Mouse (Mus musculus) neural tube, embryonic 13.5 days (tissue): ENCODE results near the gene Atp4a. TPM values are rescaled to one million over a fixed set of nuclear protein-coding genes. Genes with fewer than 3 reads are reported as not detected.
"Not testable (repeated sequence)": the region's sequence is repeated elsewhere in the genome, so short reads cannot be mapped to it uniquely, and the experiment has no call there.

Source experiments
- ATAC-seq: fragments of 200-750 bp; cut with Nextera tagmentation; 2 replicates; pipeline ENCODE4 v1.8.0; 2017; ENCODE audit warnings: low read depth, mild to moderate bottlenecking, moderate TSS enrichment, moderate library complexity
- H3K27ac ChIP-seq: fragments of 300-500 bp; sonication (generic); replicated peaks from 2 replicates; pipeline ENCODE4 v1.5.1; 2015; ENCODE audit warnings: moderate library complexity, mild to moderate bottlenecking, inconsistent platforms
- H3K27me3 ChIP-seq: fragments of 300-500 bp; sonication (generic); 2 replicates; pipeline ENCODE4 v1.6.1; 2015; ENCODE audit warnings: mild to moderate bottlenecking, inconsistent platforms
- H3K36me3 ChIP-seq: fragments of 300-500 bp; sonication (generic); 2 replicates; pipeline ENCODE4 v1.6.1; 2015; ENCODE audit warnings: mild to moderate bottlenecking, inconsistent platforms
- H3K4me1 ChIP-seq: fragments of 300-500 bp; sonication (generic); replicated peaks from 2 replicates; pipeline ENCODE4 v1.6.1; 2015; ENCODE audit warnings: inconsistent platforms
- H3K4me2 ChIP-seq: fragments of 300-500 bp; sonication (generic); 2 replicates; pipeline ENCODE4 v1.6.1; 2015; ENCODE audit warnings: inconsistent platforms, mild to moderate bottlenecking, moderate library complexity
- H3K4me3 ChIP-seq: fragments of 300-500 bp; sonication (generic); 2 replicates; pipeline ENCODE4 v1.5.1; 2015; ENCODE audit warnings: mild to moderate bottlenecking, inconsistent platforms
- H3K9ac ChIP-seq: fragments of 300-500 bp; sonication (generic); 2 replicates; pipeline ENCODE4 v1.6.1; 2015; ENCODE audit warnings: moderate library complexity, mild to moderate bottlenecking, inconsistent platforms
- H3K9me3 ChIP-seq: fragments of 300-500 bp; sonication (generic); 2 replicates; pipeline ENCODE4 v1.6.1; 2016; ENCODE audit warnings: inconsistent platforms
- WGBS: fragments of 180-500 bp; shearing (Covaris S2); methylation state at CpG from one replicate; pipeline ENCODE4 v1.1.7; 2015; 5-methylcytosine and 5-hydroxymethylcytosine counted together
- polyA plus RNA-seq: library from polyadenylated mRNA; unstranded; fragments of >200 nt; fragmentation: Nextera tagmentation; extraction: Ambion mirVana; gene quantifications from 2 replicates; pipeline ENCODE4 v1.2.1, GENCODE M21; 2015

Atp4a gene
- polyA plus RNA-seq, 1 experiment from 2014 or later, result 1.6 TPM

GRCm38 (mm10) chr7:30707441-30707840 is 4.6 kb upstream of the Atp4a start:
- Histone ChIP-seq H3K4me1 (no peaks in the 10 kb centered on the region), H3K4me3 (no peak overlapping the region), H3K27ac (no peak overlapping the region), H3K4me2 (no peak overlapping the region), H3K9ac (no peak overlapping the region), H3K9me3 (no peaks in the 10 kb centered on the region), H3K36me3 (no peaks in the 10 kb centered on the region), H3K27me3 (no peaks in the 10 kb centered on the region; the same call in 1 of the 2 replicates)
- ATAC-seq, result no peak
- WGBS, result 94% methylated on average over 1 of the region's 1 CpGs

DNA sequence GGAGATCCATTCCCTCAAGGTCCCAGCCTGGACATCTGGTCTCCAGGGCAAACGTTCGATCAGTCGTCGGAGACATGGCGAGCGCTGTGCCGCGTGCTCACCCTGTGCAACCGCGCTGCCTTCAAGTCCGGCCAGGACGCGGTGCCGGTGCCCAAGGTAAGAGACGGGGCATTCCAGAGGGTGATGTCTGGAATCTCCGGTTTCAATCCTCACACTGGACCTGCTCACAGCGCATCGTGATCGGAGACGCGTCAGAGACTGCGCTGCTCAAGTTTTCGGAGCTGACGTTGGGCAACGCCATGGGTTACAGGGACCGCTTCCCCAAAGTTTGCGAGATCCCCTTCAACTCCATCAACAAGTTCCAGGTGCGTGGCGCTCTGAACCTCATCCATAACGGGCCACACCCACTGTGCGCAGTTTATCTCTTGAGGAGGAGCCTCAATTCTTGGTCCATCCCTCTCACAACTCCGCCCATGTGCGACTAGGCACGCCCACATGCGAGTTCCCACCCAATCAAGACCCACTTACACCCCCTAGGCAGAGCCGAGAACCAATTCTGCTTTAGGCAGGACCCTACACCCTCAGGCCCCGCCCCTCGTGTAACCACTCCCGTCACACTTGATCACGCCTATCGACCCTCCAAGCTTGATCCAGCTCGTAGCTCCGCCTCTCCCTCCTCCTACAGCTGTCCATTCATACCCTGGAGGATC is 5.2 kb downstream of the Atp4a start:
- Histone ChIP-seq H3K27ac (no peak overlapping the region), H3K4me1 (peaks cover 11% of the 10 kb centered on the region), H3K36me3 (no peaks in the 10 kb centered on the region), H3K4me3 (peak overlapping the region; percentile 33), H3K27me3 (peaks cover 51% of the 10 kb centered on the region), H3K9me3 (no peaks in the 10 kb centered on the region), H3K9ac (0 out of 2 replicates have a peak overlapping the region, but pooled peaks have one; percentile 38), H3K4me2 (peak overlapping the region; percentile 57)
- ATAC-seq, result peak; percentile 92
- 3% methylated on average over 43 of the region's 43 CpGs for WGBS

- H3K4me1 ChIP-seq, result peaks cover 11% of the 10 kb centered on the region
- H3K36me3 ChIP-seq, result no peaks in the 10 kb centered on the region
- peak overlapping the region; percentile 57 for H3K4me2 ChIP-seq
- no peak overlapping the region for H3K27ac ChIP-seq
- H3K4me3 ChIP-seq, result peak overlapping the region; percentile 33
- no peak; the same call in 1 of the 2 replicates for ATAC-seq
- 0 out of 2 replicates have a peak overlapping the region, but pooled peaks have one; percentile 38 for H3K9ac ChIP-seq
- peaks cover 51% of the 10 kb centered on the region for H3K27me3 ChIP-seq
- no peaks in the 10 kb centered on the region for H3K9me3 ChIP-seq
- 10% methylated on average over 14 of the region's 14 CpGs for WGBS
Observed at GRCm38 (mm10) chr7:30717716-30718046, 5.7 kb downstream of the Atp4a start.

GRCm38 (mm10) chr7:30719669-30720068 is 7.7 kb downstream of the Atp4a start:
- WGBS, result 96% methylated on average over 5 of the region's 5 CpGs

DNA sequence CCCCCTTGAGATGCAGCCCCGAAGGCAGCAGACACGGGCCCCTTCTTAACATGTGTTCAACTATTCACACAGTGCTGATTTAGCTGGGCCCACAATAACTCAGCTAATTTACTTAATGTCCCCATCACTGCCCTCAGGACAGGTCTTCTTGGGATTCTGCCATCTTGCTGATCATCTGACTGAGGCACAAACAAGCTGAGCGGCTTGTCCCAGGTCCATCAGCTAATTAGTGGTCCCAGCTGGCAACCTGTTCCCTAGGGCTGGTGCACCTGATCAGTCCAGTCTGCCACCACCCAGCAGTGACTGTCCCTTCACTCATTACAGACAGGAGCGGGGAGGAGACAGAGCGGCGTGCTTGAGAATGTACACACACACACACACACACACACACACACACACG is 9.3 kb downstream of the Atp4a start:
- 40% methylated on average over 7 of the region's 7 CpGs for WGBS

More at GRCm38 (mm10) chr7:30719669-30720068, 7.7 kb downstream of the Atp4a start:
- Histone ChIP-seq H3K9me3 (no peaks in the 10 kb centered on the region), H3K27ac (no peak overlapping the region), H3K4me3 (no peak overlapping the region), H3K27me3 (peaks cover 39% of the 10 kb centered on the region), H3K4me1 (peaks cover 11% of the 10 kb centered on the region), H3K4me2 (no peak overlapping the region), H3K36me3 (no peaks in the 10 kb centered on the region), H3K9ac (no peak overlapping the region)
- no peak for ATAC-seq

GRCm38 (mm10) chr7:30723274-30723953 is 11.4 kb downstream of the Atp4a start:
- H3K4me1 ChIP-seq, result peaks cover 10% of the 10 kb centered on the region
- H3K27ac ChIP-seq, result no peak overlapping the region
- H3K9me3 ChIP-seq, result no peaks in the 10 kb centered on the region
- H3K36me3 ChIP-seq, result peaks cover 18% of the 10 kb centered on the region
- no peak overlapping the region for H3K4me2 ChIP-seq
- no peak overlapping the region for H3K9ac ChIP-seq
- H3K27me3 ChIP-seq, result 0 out of 2 replicates have a peak, but pooled peaks cover 3% of the 10 kb centered on the region
- no peak for ATAC-seq
- WGBS, result 77% methylated on average over 6 of the region's 6 CpGs
- no peak overlapping the region for H3K4me3 ChIP-seq

More for the DNA sequence above, 9.3 kb downstream of the Atp4a start:
- Histone ChIP-seq H3K9ac (no peak overlapping the region; the same call in 1 of the 2 replicates), H3K27ac (0 out of 2 replicates have a peak overlapping the region, but pooled peaks have one; percentile 3), H3K4me2 (no peak overlapping the region), H3K9me3 (no peaks in the 10 kb centered on the region), H3K4me3 (no peak overlapping the region), H3K4me1 (peaks cover 11% of the 10 kb centered on the region), H3K36me3 (peaks cover 2% of the 10 kb centered on the region; the same call in 1 of the 2 replicates), H3K27me3 (peaks cover 23% of the 10 kb centered on the region)
- no peak for ATAC-seq

DNA sequence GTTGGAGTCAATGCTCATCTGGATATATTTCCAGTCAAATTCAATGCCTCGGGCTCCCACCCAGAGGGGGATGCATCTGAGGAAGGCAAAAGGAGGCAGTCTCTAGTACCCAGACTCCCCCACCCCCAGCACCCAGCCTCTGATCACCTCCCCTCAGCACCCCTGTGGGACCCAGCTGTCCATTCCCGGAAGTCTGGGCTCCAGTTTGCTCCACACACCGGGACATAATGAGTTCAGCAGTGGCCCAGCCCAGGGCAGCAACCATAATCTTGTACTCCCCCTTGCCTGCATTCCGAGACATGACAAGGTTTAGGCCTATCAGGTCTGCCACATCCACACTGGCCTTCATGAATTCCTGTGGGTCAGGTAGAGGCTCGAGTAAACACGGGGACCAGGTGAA is 16.2 kb downstream of the Atp4a start:
- no peak overlapping the region for H3K27ac ChIP-seq
- H3K4me2 ChIP-seq, result peak overlapping the region; percentile 86
- H3K9me3 ChIP-seq, result no peaks in the 10 kb centered on the region
- WGBS, result 84% methylated on average over 6 of the region's 6 CpGs
- H3K4me3 ChIP-seq, result peak overlapping the region; percentile 82
- H3K27me3 ChIP-seq, result no peaks in the 10 kb centered on the region
- H3K36me3 ChIP-seq, result peaks cover 36% of the 10 kb centered on the region
- no peak for ATAC-seq
- H3K9ac ChIP-seq, result peak overlapping the region; percentile 89
- peaks cover 34% of the 10 kb centered on the region for H3K4me1 ChIP-seq

DNA sequence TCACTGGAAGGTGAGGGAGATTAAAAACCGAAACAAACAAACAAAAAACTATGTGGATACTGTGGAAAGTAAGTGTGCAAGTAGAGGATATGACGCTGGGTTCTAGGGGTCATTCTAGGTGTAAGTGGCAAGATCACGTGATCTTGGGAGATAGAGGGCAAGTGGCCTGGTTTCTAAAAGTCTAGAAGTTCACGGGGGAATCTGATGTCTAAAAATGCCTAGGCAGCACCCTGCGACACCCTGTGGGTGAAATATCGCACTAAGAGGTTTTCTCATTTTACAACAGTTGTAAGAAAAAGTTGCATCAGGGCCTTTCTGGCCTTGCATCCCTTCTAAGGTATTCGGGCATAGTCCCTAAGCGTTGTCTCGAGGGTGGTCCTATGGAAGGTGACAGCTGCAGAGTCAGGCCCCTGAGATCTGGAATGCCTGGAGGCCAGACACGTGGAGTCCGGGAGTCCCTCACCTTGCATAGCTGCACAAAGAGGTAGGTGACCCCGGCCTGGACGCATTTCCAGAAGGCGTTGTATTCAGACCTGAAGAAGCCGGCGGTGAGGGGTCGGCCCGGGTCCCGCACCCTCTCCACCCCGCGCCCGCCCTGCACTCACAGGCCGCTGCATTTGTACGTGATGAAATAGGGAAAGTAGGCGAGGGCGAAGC is 16.9 kb downstream of the Atp4a start:
- ATAC-seq, result peak; percentile 46
- WGBS, result 8% methylated on average over 26 of the region's 26 CpGs
- H3K36me3 ChIP-seq, result peaks cover 42% of the 10 kb centered on the region
- no peaks in the 10 kb centered on the region for H3K27me3 ChIP-seq
- H3K4me2 ChIP-seq, result peak overlapping the region; percentile 86
- peak overlapping the region; percentile 96 for H3K27ac ChIP-seq
- peak overlapping the region; percentile 82 for H3K4me3 ChIP-seq
- H3K4me1 ChIP-seq, result peaks cover 34% of the 10 kb centered on the region
- peak overlapping the region; percentile 89 for H3K9ac ChIP-seq
- no peaks in the 10 kb centered on the region for H3K9me3 ChIP-seq

DNA sequence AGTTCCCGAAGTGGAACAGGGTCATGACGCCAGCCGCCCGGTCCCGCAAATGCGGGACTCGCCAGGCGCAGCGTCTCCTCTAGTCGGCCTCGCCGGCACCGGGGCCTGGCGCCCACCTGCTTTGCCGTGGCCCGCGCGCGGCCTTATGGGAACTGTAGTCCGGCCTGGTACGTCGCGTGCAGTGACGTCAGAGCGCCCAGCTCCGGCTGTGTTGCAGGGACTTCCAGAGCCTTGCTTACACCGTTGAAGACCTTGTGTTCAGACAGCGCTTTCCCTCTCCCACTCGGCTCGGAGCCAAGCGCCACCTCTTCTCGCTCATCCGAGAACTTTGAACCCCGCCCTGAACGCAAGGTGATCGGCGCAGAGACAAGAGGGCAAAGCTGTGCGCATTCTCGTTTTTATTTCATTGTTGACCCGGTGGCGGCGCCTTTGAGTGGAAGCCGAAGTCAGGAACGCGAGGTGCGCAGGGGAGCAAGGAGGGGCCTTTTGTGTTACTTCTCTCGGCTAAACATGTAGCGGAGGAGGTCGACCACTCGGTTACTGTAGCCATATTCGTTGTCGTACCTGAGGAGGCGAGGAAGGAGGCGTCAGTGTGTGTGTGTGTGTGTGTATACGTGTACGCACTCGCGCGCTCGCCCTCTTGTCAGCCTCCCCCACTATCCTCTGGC is 17.5 kb downstream of the Atp4a start, which contains the start of gene Tmem147:
TSS of gene Tmem147 (minus strand) at position 145 of the 668 bp plus-strand sequence.
- Histone ChIP-seq H3K4me1 (peaks cover 34% of the 10 kb centered on the region), H3K9me3 (no peaks in the 10 kb centered on the region), H3K36me3 (peaks cover 49% of the 10 kb centered on the region), H3K4me3 (peak within 1 kb of the TSS; percentile 82), H3K27ac (peak within 1 kb of the TSS; percentile 96), H3K27me3 (no peaks in the 10 kb centered on the region), H3K9ac (peak within 1 kb of the TSS; percentile 89), H3K4me2 (peak within 1 kb of the TSS; percentile 86)
- WGBS, result under 1% methylated on average over 60 of the region's 60 CpGs
- peak; percentile 97 for ATAC-seq

DNA sequence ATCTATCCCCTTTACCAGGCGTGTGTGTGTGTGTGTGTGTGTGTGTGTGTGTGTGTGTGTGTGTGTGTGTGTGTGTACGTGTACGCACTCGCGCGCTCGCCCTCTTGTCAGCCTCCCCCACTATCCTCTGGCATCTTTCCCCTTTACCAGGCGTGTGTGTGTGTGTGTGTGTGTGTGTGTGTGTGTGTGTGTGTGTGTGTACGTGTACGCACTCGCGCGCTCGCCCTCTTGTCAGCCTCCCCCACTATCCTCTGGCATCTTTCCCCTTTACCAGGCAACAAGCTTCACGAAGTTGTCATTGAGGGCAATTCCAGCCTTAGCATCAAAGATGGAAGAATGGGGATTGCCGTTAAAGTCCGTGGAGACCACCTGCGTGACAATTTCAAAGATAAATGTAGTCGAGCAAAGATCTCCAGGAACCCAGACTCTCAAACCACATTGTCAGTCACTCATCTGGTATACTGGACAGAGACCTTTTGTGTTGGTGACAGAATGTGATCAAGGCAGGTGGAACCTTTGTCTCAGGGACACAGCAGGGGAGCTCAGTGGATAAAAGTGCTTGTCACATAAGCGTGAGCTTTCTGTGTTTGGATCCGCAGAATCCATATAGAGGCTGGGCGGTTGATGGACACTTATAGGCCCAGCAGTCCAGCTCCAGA is 18.2 kb downstream of the Atp4a start:
- not testable (repeated sequence) for ATAC-seq, H3K9me3 ChIP-seq, H3K27me3 ChIP-seq
- Histone ChIP-seq H3K4me1 (peaks cover 34% of the 10 kb centered on the region), H3K36me3 (peaks cover 54% of the 10 kb centered on the region), H3K27ac (peak overlapping the region; percentile 96), H3K4me3 (peak overlapping the region; percentile 82), H3K4me2 (peak overlapping the region; percentile 86), H3K9ac (peak overlapping the region; percentile 89)
- WGBS, result 25% methylated on average over 9 of the region's 22 CpGs

GRCm38 (mm10) chr7:30736211-30736610 is 24.2 kb downstream of the Atp4a start:
- H3K4me3 ChIP-seq, result no peak overlapping the region
- no peaks in the 10 kb centered on the region for H3K27me3 ChIP-seq
- no peaks in the 10 kb centered on the region for H3K9me3 ChIP-seq
- H3K36me3 ChIP-seq, result peaks cover 80% of the 10 kb centered on the region
- no peak overlapping the region for H3K9ac ChIP-seq
- 93% methylated on average over 3 of the region's 3 CpGs for WGBS
- no peak for ATAC-seq
- no peak overlapping the region for H3K27ac ChIP-seq
- H3K4me2 ChIP-seq, result no peak overlapping the region
- peaks cover 7% of the 10 kb centered on the region for H3K4me1 ChIP-seq
